Mouse (Mus musculus) adrenal gland, postnatal 4 days (tissue): Measurements from ENCODE around the gene Phpt1. TPM values are rescaled to one million over a fixed set of nuclear protein-coding genes. Genes with fewer than 3 reads are reported as not detected.
"Not testable (repeated sequence)": the region's sequence is repeated elsewhere in the genome, so short reads cannot be mapped to it uniquely, and the experiment has no call there.

Experiments
- DNase-seq, 2 experiments: peaks; one replicate each; pipeline ENCODE4 v3.0.0; 2021 to 2022; ENCODE audit warnings: low spot score in 2 of 2, mixed read lengths in 2 of 2
- total RNA-seq, 2 experiments: library from RNA; stranded (reverse); gene quantifications; 2 replicates each; pipeline ENCODE4 v1.2.3; 2021

Phpt1 gene
- total RNA-seq, 2 experiments from 2014 or later: 74.7 to 80.0 TPM

DNA sequence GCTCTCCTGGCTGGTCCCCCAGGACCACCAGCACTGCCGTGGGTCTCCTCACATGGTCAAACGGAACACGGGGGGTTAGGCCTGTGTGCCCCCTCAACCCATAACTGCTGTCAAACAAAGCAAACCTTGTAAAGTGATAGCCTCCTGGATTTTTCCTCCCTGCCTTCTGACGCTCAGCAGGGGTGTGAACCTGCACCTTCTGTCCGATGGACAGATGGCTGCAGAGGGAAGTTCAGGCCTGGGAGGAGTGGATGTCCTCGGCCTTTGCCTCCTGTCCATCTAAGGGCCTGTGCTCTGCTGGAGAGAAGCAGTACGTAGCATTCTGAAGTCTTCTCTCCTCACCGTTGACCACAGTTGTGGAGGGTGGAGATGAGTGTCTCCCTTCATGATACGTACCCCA, 13.1 kb downstream of the Phpt1 start:
- DNase-seq: no peak

DNA sequence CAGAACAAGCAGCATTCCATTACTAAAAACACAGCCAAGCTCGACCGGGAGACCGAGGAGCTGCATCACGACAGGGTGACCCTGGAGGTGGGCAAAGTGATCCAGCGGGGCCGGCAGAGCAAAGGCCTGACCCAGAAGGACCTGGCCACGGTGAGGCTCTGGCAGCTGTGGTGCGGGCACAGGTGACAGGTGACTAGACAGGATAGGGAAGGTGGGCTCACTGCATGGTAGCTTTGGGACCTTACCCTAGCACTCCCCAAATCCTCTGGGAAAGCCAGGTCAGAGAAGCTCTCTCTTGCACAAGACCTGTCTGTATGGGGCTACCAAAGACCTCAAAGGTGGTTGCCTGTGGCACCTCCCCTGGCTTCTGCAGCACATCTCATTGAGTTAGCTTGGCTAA, 14.5 kb downstream of the Phpt1 start:
- no peak for DNase-seq

DNA sequence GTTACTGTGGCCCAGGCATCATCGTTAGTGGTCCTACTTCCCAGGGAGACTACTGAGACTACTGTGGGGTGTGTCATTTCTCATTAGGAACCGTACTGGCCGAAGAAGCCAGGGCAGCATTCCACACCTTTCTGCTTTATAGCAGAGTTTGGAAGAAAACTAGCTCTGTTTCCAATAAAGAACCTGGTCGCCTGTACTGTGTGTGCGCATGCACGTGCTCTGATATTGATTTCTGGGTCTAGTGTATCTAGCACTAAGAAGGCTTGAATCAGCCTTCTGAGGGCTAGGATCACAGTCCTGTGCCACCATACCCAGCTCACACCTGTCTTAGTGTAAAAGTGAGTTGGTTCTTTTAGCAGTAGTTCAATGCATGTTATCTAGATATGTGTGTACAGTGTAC, 16.2 kb downstream of the Phpt1 start:
- DNase-seq: no peak

DNA sequence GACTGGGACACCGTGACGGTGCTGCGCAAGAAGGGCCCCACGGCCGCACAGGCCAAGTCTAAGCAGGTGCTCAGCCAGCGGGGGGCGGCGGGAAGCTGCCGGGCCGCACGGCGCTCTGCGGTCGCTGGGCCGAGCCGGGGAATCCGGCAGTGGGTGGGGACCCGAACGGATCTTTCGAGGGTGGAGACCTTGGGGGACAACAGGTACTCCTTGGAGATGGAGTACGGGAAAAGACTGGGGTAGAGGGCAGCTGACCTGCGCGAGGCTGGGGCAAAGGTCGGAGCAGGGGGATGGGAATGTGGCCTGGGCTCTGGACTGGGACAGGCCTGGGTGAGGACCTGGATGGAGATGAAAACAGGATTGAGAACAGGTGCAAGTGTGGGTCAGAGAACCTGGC, 17.1 kb downstream of the Phpt1 start:
- DNase-seq: no peak

DNA sequence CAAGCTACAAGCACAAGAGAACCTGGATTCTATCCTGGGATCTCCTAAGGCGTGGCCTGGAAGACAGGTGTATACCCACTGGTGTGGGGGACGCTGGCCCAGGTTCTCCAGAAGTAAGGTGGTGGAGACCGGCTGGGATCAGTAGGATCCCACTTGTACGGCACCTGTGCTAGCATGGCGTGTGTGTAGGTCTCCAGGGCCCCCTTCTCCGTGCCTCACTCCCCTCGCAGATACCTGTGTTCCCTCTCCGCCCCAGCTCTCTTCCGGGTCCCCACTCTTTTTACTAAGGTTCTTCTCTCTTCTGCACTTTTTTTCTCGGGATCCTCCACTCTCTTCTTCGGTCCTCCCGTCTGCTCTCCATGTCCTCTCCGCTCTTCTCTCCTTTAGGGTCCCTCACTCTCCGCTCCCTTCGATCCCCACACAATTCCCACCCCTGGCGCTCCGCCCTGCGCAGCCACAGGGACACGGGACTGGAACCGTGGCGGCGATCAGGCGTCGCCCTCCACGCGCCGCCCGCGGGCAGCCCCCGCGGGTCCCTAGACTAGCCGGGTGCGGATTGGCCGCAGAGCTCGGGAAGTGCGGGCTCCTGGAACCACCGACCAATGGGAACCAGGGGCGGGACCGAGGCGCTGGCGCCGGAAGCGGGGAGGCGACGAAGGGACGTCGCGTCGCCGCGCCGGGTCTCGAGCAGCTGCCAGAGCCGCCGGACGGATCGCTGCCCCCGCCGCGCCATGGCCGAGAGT, 17.6 kb downstream of the Phpt1 start, which contains the start of gene Edf1:
Gene Edf1 (plus strand): TSS at position 627 of the 743 bp plus-strand sequence.
- DNase-seq: peak; percentile 86 to 91

DNA sequence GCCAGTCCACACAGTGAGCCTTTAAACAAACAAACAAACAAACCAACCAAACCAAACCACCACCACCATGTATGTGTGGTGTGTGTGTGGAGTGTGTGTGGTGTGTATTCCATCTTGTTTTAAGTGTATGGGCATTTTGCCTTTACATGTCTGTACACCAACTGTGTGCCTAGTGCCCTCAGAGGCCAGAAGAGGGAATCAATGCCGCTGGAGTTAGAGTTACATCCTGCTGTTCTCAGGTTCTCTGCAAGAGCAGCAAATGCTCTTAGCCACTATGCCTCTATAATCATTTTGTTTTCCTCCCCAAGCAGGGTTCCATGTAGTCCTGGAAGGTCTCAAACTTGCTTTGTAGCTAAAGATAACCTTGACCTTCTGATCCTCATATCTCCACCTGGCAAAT, 18.7 kb downstream of the Phpt1 start:
- DNase-seq: no peak

DNA sequence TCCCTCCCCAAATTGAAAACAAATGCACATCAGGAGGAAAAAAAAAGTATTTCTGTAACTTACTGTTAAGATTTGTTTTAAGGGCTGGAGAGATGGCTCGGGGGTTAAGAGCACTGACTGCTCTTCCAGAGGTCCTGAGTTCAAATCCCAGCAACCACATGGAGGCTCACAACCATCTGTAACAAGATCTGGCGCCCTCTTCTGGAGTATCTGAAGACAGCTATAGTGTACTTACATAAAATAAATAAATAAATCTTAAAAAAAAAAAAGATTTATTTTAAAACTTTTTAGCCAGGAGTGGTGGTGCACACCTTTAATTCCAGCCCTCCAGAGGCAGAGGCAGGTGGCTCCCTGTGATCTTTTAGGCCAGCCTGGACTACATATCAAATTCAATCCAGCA, 19.5 kb downstream of the Phpt1 start:
- DNase-seq: not testable (repeated sequence)

DNA sequence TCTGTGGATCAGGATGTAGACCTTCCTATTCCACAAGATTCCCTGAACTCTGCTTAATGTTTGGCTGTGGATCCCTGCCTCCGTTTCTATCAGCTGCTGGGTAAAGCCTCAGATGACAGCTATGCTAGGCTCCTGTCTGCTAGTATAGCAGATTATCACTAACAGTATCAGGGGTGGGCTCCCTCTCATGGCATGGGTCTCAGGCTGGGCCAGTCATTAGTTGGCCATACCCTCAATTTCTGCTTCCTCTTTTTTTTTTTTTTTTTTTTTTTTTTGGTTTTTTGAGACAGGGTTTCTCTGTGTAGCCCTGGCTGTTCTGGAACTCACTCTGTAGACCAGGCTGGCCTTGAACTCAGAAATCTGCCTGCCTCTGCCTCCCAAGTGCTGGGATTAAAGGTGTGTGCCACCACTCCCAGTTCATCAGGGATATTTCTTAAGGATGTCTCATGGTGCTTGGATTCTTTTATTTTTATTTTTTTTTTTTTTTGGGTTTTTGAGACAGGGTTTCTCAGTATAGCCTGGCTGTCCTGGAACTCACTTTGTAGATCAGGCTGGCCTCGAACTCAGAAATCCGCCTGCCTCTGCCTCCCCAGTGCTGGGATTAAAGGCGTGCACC, 21.7 kb downstream of the Phpt1 start:
- DNase-seq: not testable (repeated sequence)

DNA sequence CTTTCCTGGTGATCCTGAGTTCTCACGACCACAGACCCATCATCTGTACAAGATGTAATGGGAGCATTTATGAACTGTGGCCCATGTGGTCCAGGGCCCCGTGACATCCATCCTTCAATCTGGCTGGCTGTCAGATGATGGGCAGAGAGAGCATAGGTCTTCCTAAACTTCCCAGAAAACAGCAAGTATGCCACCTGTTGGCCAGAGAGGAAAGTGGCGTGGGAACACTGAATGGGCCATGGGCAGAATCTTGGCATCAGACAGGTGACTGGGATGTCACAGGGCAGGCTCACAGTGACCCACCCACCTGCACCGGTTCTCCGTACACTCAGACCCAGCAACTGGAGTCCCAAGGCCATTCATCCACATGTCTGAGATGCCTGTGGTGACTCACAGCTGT, 23.8 kb downstream of the Phpt1 start:
- DNase-seq: no peak

DNA sequence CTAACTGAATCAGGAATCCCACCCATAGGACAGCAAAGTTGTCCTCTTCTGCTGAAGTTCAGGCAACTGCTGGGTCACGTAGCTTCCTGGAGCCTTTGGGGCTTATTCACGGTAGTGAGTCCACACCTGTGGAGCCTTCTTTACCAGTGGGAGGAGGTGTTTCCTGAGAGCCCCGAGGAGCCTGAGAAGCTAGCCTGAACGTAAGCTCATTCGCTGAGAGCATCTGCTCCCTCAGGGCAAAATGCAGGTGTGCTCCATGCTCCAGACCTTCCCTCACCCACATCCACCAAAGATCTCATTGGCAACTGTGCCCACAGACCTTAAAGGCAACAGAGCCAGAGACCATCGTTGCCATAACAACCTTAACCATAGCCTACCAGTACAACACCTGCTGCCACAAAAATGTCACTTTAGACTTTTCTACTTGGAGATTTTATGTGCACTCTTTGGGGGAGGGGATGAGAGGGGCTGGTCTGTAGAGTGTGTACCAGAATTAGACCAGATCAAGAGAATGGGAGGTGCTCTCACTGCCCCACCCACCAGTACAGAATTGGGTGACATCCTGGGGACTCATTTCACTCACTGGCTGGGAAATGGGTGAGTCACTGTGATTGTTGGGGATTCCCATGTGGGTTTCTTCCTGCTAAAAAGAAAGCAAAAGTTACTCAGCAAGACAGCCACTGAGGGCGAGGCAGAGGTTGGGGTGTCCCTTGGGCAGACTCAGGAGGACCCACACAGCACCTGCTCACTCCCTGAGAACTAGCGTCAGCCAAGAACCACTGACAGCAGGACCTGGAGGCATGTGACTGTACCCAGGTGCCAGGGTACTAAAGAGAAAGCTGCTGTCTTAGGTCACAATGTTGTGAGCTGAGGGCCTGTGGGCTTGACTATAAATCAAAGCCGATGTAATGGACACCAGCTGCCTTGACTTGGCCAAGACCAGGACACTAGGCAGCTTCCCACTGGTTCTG, 25.7 kb downstream of the Phpt1 start:
- DNase-seq: no peak

DNA sequence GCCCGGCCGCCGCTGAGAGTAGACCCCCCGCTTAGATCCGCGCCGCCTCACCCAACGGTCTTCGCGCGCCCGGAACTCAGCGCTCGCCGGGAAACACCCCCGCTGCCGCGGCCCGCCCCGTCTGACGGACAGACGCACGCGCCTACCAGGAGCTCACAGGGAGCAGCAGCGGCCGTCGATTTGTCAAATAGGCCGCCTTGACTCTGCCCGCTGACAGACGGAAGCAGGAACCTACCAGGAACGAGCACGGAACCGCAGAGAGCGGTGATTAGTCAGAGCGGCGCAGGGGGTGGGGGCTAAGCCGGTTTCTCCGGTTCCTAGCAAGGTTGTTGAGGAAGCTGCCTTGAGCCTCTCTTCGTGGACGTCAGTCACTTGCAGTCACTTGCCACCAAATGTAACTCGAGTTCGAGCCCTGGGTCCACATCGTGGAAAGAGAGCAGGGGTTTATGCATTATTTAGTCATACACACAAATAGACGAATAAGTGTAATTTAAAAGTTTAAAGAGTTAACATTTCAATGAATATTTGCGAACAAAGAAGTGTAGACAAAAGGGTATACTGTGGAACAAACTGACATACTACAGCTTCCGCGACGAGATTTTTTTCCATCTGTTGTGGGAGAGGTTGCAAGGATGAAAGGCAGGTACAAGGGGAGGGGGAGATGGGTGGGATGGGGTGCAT, 28.1 kb downstream of the Phpt1 start, which contains the start of gene Traf2:
Gene Traf2 (minus strand): TSS at position 130 of the 681 bp plus-strand sequence.
- peak; percentile 88 to 94 for DNase-seq

DNA sequence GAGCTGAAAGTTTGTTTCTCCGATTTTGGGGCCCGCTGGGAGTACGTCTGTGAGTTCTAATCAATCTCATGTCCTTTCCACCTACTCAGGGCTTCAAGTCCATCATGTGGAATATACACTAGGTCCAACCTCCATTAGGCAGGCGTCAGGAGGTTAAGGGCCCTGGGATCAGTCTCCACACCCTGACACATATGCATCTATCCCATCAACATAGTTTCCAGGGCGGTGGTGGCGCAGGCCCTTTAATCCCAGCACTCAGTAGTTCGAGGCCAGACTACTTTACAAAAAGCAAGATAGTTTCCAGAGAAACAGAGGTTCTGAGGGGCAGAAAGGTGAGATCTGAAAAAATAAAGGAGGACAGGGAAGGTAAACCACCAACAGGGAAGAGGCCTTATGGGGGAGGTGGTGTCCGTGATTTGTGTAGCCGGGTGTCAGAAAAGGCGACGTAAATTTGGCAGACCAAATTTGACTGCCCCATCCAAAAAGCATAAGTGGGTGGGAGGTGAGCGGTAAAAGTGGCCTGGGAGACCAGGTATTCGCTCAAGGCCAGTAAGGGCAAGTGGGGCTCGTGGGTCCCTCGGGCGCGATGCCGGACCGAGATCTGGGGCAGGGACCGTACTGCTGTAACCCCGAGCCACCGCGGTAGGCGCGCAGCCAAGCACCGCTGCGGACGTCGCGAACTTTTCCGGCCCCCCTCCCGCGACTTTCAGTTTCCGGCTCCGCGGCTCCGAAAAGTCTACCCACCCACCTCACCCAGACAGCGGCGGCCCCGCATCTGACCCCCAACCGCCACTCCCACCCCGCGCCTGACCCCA, 28.8 kb downstream of the Phpt1 start:
- DNase-seq: no peak

DNA sequence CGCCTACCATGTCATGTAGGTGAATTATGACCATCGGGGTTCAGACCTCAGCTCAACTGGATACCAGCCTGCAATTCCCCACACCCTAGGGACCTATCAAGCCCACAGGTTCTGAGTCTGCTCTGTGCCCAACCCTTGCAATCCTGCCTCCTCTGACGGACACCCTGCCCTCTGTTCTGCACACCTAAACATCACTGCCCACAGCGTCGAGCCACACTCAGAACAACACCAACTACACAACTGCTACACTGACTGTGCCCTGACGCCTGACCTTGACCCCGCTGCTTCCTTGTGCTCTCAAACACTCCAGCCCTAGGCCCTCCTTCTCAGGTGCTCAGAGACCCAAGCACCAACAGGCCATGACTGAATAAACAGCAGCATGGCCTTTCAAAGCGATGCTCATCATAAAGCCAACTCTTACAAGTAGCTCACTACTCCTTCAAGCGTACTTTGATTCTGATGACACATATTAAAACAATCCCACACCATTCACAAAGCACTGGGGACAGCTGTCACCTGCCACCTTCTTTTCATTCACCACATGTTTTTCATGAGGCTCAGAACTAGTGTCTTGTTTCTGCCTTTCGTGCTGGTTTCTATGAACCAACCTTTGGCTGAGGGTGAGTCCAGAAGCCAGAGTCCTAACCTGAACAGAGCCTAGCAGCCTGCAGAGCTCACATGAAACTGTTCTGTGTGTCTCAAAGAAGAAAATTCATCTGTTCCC, 33.2 kb downstream of the Phpt1 start:
- no peak for DNase-seq

DNA sequence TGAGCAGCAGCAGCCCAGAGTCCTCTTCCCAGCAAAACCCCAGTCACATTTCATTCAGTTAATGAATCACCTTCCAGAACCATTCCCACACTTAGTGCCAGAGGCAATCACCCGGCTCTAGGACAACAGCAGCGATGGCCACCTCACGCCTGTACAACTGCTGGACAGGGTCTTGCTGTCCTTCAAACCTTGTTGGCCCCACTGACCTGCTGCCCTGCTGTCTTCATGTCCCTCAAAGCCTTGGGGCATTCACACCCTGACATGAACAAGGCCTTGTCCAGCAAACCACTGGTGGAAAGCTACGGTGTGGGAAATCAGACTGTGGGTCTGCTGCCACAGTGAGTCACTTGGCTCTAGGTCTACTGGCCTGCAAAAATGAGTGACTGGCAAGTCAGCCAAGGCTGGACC, 34.5 kb downstream of the Phpt1 start:
- DNase-seq: no peak

DNA sequence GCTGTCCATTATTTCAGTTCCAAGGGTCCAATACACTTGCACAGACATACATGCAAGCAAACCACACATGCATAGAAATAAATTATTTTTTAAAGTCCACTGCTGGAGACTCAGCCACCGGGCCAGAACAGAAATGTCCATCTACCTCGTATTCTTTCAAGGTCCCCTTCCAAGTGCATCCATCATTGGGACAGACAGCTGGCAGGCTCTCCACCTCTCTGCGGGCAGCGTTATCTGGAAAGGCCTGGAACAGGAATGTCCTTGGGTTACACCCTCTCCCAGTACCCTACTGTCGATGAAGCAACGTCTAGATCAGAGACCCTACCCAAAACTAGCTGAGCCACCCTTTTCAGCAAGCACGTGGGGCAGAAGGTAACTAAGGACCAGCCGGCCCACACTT, 38.5 kb downstream of the Phpt1 start:
- DNase-seq: no peak

DNA sequence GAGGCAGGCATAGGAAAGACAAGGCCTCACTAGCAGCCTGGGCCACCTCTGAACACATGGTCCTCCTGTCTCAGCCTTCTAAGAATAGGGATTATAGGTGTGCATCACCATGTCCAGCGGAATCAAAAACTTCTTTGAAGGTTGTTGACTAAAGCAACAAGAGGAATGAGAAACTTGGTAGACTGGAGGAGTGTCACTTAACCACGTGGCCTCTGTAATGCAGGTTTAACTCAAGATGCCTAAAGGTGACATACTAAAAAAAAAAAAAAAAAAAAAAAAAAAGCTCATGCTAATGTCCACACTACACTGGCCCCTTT, 40.2 kb downstream of the Phpt1 start:
- no peak for DNase-seq

DNA sequence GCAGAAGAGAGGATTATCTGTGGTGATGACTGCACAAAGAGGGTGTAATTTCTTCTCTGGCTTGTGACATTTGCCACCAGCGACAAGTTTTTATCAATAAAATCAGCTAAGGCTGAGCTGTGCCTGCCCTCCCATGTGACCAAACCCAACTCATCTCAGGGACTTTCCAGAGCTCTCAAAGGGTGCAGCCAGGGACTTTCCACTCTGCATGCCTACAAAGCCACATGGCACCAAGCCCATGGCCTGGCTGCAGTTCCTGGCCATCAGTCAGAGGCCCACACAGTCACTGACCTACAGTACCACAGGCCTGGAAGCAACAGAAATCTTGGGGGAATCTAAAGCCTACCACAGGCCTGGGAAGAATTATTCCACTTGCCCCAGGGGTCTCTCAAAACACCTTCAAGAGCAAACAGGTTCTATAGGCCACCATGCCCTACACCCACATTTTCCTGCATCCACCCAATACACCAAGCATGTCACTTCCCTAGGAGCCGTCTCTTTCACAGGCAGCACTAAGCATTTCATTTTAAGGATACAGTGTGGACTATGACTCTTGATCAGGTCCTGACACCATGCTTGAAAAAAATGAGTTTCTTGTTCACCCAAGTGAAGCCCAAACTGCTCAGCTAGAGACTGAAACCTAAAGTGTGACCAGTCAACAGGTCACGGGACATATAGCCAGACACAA, 40.7 kb downstream of the Phpt1 start:
- DNase-seq: peak; percentile 33 to 43

DNA sequence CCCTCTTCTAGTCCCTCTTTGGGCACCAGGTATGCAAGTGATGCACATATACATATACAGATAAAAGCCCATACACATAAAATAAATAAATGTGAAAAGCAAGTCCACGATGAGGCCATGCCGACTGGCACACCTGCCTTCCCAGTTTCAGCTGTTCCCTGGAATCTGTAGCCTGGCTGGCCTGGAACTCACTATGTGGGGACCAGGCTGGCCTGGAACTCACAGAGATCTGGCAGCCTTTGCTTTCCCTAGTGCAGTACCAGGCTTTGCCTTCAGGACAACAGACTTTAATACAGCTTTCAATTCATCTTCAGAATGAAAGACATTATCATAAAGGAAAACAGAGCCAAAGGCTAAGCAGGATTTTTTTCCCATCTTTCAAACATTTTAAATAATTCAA, 41.3 kb downstream of the Phpt1 start:
- DNase-seq: no peak
